Mouse (Mus musculus) large intestine, adult 2 months (tissue): ENCODE results near the gene Nup50. TPM values are rescaled to one million over a fixed set of nuclear protein-coding genes. Genes with fewer than 3 reads are reported as not detected.
A peak's percentile ranks its signal among the peaks of the same experiment; 100 is the strongest.
"Not testable (repeated sequence)": the region's sequence is repeated elsewhere in the genome, so short reads cannot be mapped to it uniquely, and the experiment has no call there.

Experiments
- DNase-seq: peaks from one replicate; pipeline ENCODE4 v3.0.0-alpha.2; 2012; ENCODE audit warnings: low read depth, low spot score
- WGBS: fragments of 180-500 bp; shearing (Covaris S2); methylation state at CpG from one replicate; pipeline ENCODE4 v1.1.7; 2018; 5-methylcytosine and 5-hydroxymethylcytosine counted together
- polyA plus RNA-seq: library from polyadenylated mRNA; depleted of rRNA; stranded (reverse); fragments of >200 nt; gene quantifications from 2 replicates; pipeline ENCODE4 v1.2.3, GENCODE M21; 2012; rRNA removed

Gene Nup50
- polyA plus RNA-seq: 11.1 and 12.0 TPM in 2 replicates

DNA sequence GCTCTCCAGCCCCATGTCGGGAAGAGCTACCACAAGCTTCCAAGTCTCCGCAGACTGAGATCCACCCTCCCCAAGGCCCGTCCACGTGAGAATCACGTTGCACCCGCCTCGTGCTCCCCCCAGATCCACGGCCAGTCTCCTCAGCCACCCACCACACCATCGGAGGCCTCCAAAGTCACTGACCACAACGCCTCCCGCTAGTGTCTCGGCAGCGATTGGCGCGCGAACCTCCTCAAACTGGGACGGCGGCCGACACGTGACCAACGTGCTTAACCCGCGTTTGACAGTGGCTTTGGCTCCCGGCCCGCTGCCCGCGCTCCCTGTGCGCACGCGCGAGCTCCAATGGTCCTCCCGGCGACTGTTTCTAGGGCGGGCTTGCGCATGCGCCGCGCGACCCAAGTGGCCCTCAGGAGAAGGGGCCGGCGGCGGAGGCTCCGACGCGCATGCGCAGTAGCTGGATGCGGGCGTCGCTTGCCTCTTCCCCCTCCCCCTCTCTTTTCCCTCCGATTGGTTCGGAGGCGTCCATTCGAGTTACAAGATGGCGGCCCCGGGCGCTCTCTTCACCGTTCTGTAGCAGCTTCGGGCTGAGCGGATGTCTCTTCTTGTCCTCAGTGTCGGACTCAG is at the start of gene Nup50:
TSS of gene Nup50 (plus strand) at position 528 of the 624 bp plus-strand sequence.
- peak; percentile 93 for DNase-seq
- WGBS: under 1% methylated on average over 60 of the region's 60 CpGs

DNA sequence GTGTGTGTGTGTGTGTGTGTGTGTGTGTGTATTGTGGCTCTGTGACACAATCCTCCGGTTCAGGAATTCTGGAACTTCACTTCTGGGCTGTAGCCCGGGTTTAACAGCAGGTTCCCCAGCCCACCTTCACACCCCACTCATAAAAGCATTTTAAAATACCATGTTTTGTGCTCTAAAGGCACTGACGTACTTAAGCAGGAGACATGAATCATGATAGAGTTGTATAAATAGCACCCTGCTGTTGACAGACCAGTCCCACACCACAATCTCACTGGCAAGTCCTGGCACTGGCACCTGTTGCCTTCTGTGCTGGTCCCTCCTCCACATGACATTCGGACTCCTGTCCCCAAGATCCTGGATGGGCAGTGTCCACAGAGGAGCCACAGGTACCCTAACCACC is 49.3 kb upstream of the Nup50 start:
- DNase-seq: no peak
- 39% methylated on average over 4 of the region's 4 CpGs for WGBS

DNA sequence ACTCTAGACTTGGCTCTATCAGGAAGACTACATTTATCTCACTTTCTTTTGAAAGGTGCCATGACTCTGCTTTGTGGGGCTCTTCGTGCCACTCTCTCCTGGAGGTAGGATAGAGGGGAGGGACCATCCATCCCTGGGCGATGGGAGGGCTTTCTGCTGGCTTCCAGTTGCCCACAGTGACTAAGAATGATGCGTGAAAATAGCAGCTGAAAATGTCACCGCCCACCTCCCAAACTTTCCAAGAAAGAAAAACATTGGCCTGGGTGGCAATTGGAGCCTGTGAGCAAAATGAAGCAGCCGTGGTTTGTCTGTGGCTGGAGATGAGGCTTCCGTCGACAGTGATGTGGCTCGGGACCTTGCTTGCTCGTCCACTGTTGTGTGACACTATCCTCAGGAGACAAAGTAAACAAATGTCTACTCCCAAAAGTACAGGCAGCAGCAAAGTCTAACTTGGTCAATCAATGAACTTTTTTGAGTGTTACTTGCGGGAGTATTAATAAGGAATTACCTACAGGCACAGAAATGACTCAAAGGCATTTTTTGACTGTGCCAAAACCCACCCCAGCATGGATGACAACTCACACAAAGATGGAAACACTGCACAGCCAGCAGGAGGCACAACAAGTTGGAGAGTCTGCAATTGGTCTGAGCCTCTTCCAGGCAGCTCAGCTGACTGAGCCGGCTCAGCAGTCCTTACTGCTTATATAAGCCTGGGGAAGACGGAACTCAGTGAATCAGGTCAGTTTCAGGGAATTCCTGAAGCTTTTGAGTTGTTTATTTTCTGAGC is 46.0 kb upstream of the Nup50 start:
- 83% methylated on average over 12 of the region's 12 CpGs for WGBS

DNA sequence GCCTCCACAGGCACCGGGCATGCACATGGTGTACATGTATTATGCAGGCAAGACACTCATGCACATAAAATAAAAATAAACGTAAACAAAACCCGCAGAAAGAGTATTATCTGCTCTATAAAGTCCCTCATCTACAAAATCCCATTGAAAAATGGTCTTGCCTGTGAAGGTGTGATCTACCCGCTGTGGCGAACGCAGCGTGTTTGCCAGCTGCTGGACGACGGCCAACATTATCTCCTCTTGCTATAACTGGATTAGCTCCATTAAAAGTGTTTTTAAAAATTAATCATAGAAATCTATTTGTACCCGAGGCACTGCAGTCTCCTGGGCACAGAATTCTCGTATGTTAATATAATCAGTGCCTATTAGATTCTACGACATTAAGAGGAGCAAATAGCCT is 35.1 kb upstream of the Nup50 start:
- WGBS: 57% methylated on average over 12 of the region's 12 CpGs
- no peak for DNase-seq

More for the DNA sequence above, 46.0 kb upstream of the Nup50 start:
- DNase-seq: no peak

DNA sequence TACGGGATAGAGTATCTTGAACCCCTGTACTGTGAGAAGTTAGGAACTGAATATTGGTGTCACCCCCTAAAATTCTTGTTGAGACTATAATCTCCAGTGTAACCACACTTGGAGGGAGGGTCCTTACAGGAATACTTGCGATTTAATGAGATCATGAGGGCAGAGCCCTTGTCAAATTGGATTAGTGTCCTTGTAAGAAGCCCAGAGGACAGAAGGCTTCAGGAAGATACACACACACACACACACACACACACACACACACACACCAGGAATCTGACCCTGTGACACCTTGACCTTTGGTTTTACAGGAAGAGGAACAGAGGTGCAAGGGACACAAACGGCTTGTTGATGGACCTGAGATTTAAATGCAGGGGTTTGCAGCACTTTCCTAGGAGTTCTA is 32.0 kb upstream of the Nup50 start:
- WGBS: 48% methylated on average over 3 of the region's 3 CpGs
- DNase-seq: no peak

DNA sequence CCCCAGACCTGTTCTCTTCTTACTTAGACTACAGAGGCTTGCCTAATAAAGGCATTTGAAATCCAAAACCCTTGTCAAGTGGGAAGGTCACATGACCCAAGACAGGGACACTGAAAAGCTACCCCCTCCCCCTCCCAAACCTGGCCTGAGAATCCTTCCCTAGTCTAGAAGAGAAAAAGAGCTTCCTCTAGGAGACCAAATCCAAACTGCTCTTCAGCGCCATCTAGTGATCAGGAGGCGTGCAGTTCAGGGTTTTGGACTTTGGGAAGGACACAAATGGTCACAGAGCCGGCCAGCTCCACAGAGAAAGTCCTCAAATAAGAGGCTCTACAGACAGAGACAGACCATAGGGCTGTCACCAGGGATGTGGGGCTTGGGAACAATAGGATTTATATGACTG is 31.6 kb upstream of the Nup50 start:
- WGBS: under 1% methylated on average over 3 of the region's 3 CpGs
- DNase-seq: peak; percentile 64

DNA sequence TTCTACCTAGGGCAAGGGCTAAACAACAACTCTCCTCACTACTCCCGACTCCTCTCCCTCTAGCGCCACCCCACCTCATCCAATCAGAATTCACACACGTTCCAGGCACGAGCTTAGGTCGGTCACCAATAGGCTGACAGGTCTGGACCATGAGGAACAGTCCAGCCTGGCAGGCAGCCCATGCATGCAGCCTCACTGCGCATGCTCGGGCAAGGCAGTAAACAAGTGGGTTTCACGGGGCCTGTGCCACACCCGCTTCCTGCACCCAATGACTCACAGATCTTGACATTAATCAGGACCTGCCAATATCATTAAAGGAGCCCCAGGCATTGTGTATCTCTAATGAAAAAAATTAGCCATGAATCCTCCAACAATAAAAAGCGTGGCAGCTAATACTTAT is 27.0 kb upstream of the Nup50 start:
- WGBS: 36% methylated on average over 10 of the region's 10 CpGs
- DNase-seq: not testable (repeated sequence)

DNA sequence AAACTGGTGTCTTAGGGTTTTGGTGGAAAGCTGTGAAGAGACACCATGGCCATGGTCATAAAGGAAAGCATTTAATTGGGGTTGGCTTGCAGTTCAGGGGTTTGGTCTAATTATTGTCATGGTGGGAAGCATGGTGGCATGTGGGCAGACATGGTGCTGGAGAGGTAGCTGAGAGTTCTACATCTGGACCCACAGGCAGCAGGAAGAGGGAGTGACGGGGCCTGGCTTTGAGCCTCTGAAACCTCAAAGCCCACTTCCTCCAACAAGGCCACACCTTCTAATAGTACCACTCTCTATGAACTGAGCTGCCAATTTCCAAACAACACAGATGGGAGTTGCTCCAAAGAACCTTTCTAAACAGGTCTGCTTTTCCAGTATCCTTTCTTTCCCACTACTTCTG is 26.5 kb upstream of the Nup50 start:
- WGBS: 77% methylated on average over 1 of the region's 1 CpGs
- no peak for DNase-seq

DNA sequence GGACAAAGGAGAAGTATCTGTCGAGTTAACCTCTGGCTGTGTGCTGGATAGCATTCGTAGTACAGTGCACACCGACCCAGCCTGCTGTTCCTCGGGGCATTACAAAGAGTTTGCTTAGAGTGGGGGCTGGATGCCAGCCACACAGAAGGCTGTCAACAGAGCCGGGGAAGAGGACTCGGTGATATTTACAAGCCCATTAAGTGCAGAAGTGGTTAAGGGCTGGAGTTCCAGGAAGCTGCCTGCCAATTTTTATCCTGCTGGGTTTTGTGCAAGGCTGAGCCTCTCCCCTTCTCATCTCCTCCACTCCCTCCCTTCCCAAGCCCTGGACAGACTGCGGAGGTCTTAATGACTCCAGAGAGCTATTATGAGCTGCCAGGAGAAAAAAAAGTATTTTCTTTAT is 25.1 kb upstream of the Nup50 start:
- no peak for DNase-seq
- WGBS: 6% methylated on average over 7 of the region's 7 CpGs

DNA sequence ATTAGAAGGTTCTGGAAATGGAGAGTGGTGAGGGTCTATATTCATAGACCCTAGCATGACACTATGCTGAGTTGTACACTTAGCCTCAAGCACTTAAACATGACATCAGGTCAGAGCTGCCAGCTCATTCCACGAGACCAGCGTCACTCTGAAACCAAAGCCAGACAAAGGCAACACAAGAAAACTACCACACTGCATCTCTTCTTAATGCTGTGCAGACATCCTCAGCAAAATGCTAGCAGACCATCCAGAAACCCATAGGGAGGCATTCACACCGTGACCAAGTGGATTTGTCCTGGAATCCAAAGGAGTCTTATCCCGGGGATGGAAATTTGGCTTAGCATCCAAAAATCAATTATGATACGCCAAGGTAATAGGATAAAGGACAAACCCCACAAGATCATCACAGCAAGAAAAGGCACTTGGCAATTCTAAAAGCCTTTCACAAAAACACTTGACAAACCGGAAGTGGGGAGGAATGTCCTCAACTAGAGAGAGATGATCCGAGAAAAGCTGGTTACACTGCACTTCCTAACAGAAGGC is 19.3 kb upstream of the Nup50 start:
- WGBS: 72% methylated on average over 7 of the region's 7 CpGs

DNA sequence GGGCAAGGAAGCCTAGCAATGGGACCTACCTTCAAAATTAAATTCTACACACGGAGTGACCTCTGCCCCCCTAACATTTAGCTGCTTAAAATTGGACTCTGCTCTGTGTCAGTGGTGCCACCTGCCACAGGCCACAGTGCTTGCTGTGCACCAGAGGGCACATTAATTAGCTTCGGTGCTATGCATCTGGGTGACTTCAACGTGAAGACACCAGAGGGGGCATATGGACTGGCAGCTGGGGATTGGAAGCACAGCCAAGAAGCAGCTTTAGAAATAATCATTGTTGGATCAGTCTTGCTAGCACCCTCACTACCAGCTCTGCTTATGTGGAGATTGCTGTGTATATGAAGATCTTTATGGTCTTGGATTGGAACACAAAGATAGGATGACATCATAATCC is 10.0 kb upstream of the Nup50 start:
- DNase-seq: no peak
- 83% methylated on average over 3 of the region's 3 CpGs for WGBS

More for the DNA sequence above, 19.3 kb upstream of the Nup50 start:
- DNase-seq: no peak

DNA sequence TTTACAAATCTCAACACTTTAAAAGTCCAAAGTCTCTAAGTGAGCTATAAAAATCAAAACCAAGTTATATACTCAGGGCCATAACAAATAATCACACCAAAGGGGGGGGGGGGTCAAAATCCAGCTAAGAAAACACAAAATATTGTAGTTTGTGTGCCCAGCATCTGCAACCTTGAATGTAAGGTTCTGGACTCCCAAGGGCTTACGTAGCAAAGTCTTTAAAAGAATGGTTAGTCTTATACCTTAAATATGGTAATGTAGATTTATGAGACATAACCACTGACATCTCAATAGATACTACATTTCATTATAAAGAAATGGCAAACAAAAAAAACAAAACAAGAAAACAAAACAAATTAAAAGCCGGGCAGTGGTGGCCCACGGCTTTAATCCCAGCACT is 3.3 kb upstream of the Nup50 start, which contains the start of gene Gm29666:
TSS of gene Gm29666 (minus strand) at position 101 of the 400 bp plus-strand sequence.
- 97% methylated on average over 3 of the region's 3 CpGs for WGBS
- DNase-seq: no peak

DNA sequence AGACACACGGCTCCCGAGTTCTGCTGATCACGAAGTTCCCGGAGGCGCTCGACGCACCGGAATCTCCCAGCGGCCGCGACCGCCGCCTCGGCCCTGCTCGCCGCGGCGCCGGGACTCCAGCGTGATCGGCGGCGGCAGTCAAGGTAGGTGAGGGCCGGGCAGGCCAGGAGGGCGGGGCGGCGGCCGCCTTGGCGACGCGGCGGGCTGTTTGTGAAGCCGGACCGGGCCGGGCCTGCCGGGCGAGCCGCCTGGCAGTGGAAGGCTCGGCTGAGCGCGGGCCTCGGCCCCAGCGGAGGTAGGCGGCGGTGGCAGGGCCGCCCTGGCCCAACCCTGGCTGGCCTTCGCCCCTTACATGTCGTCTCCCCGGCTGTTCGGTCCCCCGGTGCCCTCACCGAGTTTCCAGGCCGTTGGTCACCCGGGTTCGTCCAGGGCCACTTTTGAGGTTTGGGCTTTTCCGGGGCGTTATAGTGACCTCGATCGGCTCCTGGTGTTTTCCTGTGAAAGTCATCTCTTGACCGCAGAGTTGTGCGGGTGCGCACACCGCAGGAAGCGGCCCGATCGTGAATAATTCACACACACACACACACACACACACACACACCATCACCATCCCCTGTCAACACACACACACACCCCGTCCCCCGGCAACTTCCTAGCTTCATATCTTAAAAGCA is 434 bp downstream of the Nup50 start:
- under 1% methylated on average over 68 of the region's 68 CpGs for WGBS
- DNase-seq: peak; percentile 33

DNA sequence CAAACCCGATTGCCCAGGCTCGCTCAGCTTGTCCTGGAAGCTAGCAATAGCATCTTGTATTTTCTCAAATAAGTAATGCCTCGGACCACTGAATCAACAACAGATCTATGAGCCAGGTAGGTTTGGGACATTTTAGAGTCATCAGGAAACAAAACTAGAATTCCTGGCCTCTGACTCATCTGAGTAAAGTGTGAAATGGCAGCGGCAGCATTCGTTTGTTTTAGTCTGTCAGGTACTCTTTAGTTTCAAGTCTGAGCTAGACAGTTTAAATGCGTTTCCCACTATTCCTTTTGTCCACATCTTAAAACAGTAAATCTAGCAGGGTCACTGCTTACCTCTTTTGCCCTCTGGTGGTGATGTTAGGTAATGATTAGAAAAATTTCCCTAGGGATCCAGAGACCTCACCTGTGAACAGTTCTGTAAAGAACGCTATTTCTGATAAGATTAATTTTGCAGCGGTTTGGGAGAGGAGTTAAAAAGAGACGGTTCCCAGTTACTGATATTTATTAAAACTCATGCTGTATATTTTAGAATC is 1.6 kb downstream of the Nup50 start:
- WGBS: 5% methylated on average over 9 of the region's 9 CpGs
- peak; percentile 32 for DNase-seq

DNA sequence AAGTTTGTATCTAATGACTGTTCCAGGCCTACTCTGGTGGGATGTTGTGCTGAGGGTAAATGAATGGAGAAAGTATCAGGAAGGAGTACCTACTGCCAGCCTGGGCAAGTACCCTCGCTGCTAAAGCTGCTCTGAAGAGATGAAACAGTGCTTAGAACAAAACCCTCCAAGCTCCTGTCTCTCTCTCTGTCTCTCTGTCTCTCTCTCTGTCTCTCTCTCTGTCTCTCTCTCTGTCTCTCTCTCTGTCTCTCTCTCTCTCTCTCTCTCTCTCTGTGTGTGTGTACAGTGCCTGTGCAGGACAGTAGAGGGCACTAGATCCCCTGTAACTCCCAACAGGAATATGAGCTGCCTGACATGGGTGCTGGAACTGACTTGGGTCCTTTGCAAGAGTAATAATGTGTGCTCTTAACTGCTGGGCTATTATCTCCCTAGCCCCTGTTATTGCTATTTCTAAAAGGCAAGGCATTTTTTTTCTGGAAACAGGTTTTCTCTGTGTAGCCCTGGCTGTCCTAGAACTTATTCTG is 2.3 kb downstream of the Nup50 start:
- DNase-seq: no peak
- WGBS: 64% methylated on average over 1 of the region's 1 CpGs

DNA sequence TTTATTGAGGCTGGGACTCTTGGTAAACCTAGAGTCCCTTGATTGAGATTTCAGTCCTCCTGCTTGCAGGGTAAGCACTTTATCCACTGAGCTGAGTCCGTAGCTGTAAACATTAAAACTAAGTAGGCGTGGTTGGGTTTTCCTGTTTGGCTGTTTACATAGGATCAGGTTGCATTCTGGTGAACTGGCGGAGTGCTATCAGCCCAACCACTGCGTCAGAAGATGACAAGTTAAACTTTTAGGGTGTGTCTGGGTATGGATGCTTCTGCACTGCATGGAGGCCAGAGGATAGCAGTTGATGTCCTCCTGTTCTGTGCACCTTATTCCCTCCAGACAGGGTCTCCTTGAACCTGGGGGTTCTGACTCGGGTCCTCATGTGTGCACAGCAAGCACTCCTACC is 9.1 kb downstream of the Nup50 start:
- DNase-seq: no peak
- WGBS: 31% methylated on average over 5 of the region's 5 CpGs

DNA sequence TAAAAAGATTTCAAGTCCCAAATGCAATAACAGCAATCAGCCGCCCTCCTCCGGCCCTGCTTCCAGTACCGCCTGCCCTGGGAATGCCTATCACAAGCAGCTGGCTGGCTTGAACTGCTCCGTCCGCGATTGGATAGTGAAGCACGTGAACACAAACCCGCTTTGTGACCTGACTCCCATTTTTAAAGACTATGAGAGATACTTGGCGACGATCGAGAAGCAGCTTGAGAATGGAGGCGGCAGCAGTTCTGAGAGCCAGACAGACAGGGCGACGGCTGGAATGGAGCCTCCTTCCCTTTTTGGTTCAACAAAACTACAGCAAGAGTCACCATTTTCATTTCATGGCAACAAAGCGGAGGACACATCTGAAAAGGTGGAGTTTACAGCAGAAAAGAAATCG is 11.7 kb downstream of the Nup50 start:
- 90% methylated on average over 16 of the region's 16 CpGs for WGBS
- DNase-seq: no peak

DNA sequence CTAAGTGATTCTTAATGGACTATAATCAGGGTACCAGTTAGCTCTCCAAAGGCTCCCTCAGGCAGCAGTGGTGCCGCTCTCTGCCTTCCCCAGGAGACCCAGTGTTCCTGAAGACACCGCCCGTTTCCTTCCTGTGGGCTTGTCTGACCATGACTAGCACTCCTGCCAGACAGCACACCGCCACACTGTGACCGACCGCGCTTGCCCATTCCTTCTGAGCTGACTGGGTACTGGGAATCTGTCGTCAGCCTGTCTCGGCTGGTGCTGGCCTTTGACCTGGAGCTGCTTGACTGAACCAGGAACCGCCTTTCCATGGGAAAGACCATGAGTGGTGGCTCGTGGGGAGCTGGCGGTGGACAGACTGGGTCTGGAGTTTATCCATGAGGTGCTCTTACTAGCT is 16.9 kb downstream of the Nup50 start:
- 79% methylated on average over 12 of the region's 12 CpGs for WGBS
- DNase-seq: no peak

DNA sequence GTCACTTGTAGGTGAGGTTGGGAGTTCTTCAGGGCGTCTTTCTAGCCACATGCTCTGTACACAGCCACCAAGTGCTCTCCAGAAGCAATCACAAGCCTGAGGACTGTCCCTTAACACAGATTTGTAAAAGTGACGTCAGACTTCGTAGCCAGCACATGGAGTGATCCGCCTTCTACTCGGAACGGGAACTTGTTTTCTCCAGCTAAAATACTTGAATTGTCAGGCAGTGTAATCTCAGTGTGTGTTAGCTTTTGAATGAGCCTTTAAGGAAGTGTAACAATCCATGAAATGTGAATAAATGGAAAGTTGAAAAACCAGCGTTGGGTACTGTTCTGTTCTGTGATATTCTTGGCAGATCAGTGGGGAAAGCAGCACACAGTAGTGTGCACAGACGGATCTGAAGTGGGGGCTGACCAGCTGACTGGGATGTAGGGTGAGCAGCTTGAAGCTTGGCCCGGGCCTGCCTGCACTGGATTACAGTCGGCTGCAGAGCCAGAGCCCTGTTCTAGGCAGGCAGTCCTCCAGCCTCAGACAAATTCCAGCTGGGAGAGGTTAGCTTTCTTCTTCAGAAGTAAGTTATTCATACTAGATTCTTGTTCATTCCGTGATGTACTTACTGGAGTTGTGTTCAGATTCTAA is 19.6 kb downstream of the Nup50 start:
- WGBS: 65% methylated on average over 11 of the region's 11 CpGs
- DNase-seq: no peak
